ENCODE assay signal across 28 mouse cellular contexts in the genomic region with DNA sequence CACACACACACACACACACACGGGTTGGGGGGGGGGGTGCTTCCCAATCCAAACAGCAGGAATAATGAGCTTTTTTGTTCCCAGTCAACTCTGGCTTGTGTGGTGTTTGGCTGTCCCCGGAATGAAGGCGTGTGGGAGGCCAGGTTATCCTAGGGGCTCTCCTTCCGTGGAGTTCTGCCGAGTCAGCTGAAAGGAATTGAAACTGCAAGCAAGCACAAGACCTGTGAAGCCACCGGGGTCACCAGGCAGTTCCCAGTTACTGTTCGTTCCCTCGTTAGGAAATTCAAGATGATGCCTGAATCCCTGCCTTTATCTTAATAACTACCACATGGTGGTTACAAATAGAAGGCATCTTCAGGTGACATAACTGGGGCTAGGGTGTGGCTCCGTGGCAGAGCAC. TPM values are rescaled to one million over a fixed set of nuclear protein-coding genes. Genes with fewer than 3 reads are reported as not detected.
DNase-seq lines count a peak whose midpoint lies in the region; ATAC-seq and TF ChIP-seq lines count a peak whose summit lies in the region.
"Had no signal": no experiment of that assay in that cellular context is flagged by ENCODE, and none has a peak within 500 bp of the region (broad histone marks: within the 10 kb centered on the region; RNA-seq: fewer than 3 reads in every experiment).

No protein-coding gene starts in this region.

- no peak overlapping the region for H3K4me3 ChIP-seq in kidney, postnatal 0 days (replicated peaks; ENCODE audit: low read depth, low read length)
- H3K4me3 ChIP-seq in kidney, adult 2 months (ENCODE audit: insufficient read depth, low read depth, low read length): no peak overlapping the region
- H3K4me3 ChIP-seq in CH12.LX (replicated peaks in 1 of 3; ENCODE audit: low read depth in 2 of 3, low read length in 2 of 3, poor library complexity in 1 of 3) (no peak overlapping the region), ES-E14 (ENCODE audit: insufficient read depth in 1 of 2, low read depth in 1 of 2, low read length in 2 of 2, poor library complexity in 1 of 2, severe bottlenecking in 1 of 2) (no peak overlapping the region)
- H3K4me3 ChIP-seq: forebrain, embryonic 15.5 days; heart, embryonic 15.5 days; lung, embryonic 15.5 days had no signal

- no peaks in the 10 kb centered on the region for H3K36me3 ChIP-seq in kidney, postnatal 0 days (ENCODE audit: insufficient read depth, low read length)
- no peaks in the 10 kb centered on the region for H3K36me3 ChIP-seq in kidney, adult 2 months (ENCODE audit: control insufficient read depth, insufficient read depth, low read length)
- H3K36me3 ChIP-seq in CH12.LX (replicated peaks in 1 of 2; ENCODE audit: control insufficient read depth in 1 of 2, insufficient read depth in 1 of 2, low read length in 1 of 2) (no peaks in the 10 kb centered on the region), ES-E14 (ENCODE audit: control insufficient read depth, insufficient read depth, low read length, poor library complexity, severe bottlenecking) (no peaks in the 10 kb centered on the region)
- H3K36me3 ChIP-seq: forebrain, embryonic 15.5 days; heart, embryonic 10.5 days; heart, embryonic 15.5 days; limb, embryonic 13.5 days; lung, embryonic 15.5 days had no signal

- no peak for TF ChIP-seq RAD21 in CH12.LX (IDR thresholded peaks at IDR 0.05; ENCODE audit: low read depth, low read length)

- WGBS in kidney, postnatal 0 days: 17% methylated on average over 9 of the region's 9 CpGs
- WGBS in kidney, adult 2 months: 20% methylated on average over 9 of the region's 9 CpGs

- in situ Hi-C loops in CH12.LX (cut with MboI; ENCODE audit: low pct_ligation_motif_present, low pct_unique_long_range_greater_than_20kb, low sequenced_read_pairs): no loop called here
- in situ Hi-C loops in ES-E14 (cut with MboI; ENCODE audit: low sequenced_read_pairs in 2 of 2, unreplicated experiment in 2 of 2): no loop called here

- ATAC-seq in kidney, postnatal 0 days (replicated peaks; ENCODE audit: low FRiP score, low read depth): no peak

- H3K9ac ChIP-seq in kidney, postnatal 0 days (ENCODE audit: low read depth, low read length): no peak overlapping the region
- H3K9ac ChIP-seq in CH12.LX (ENCODE audit: insufficient read depth, low read depth) (0 out of 2 replicates have a peak overlapping the region, but pooled peaks have one; percentile 5), ES-E14 (ENCODE audit: insufficient read depth, low read depth, low read length, poor library complexity, severe bottlenecking) (no peak overlapping the region)
- H3K9ac ChIP-seq: forebrain, embryonic 15.5 days; heart, embryonic 15.5 days; limb, embryonic 13.5 days; lung, embryonic 15.5 days had no signal

- no peaks in the 10 kb centered on the region for H3K27me3 ChIP-seq in kidney, postnatal 0 days (ENCODE audit: insufficient read depth, low read length)
- H3K27me3 ChIP-seq in kidney, adult 2 months (replicated peaks; ENCODE audit: control insufficient read depth, insufficient read depth, low read length): no peaks in the 10 kb centered on the region
- peaks cover 58% of the 10 kb centered on the region for H3K27me3 ChIP-seq in CH12.LX (replicated peaks)

- peak; percentile 35 for DNase-seq in kidney, postnatal 0 days (ENCODE audit: low spot score)
- DNase-seq in kidney, adult 2 months: no peak
- DNase-seq in CH12.LX (ENCODE audit: extremely low read depth) (no peak), ES-E14 (ENCODE audit: low read depth, low spot score) (no peak)
- peak; percentile 32 for DNase-seq in induced T-regulatory cell, adult 2 months (ENCODE audit: low read depth)
- no peak for DNase-seq in gastrocnemius, postnatal 4 days (ENCODE audit: low spot score in 2 of 2)
- DNase-seq in spleen, postnatal 36 days (ENCODE audit: low spot score in 2 of 2): no peak
- no peak for DNase-seq in thymus, postnatal 4 days
- DNase-seq: adrenal gland, adult 8-10 months; kidney, adult 11 months; right cerebral cortex, adult 18-20 months had no signal

- no peak for TF ChIP-seq CTCF in kidney, postnatal 0 days (IDR thresholded peaks at IDR 0.05; ENCODE audit: low read depth)
- TF ChIP-seq CTCF in kidney, adult 2 months (conservative IDR thresholded peaks at IDR 0.05; ENCODE audit: insufficient read depth, insufficient read length, low read depth, low read length): no peak
- no peak for TF ChIP-seq CTCF in CH12.LX (conservative IDR thresholded peaks at IDR 0.05 in 1 of 2, IDR thresholded peaks at IDR 0.05 in 1 of 2; ENCODE audit: low read depth in 2 of 2, low read length in 2 of 2)

- no peak overlapping the region for H3K27ac ChIP-seq in kidney, postnatal 0 days
- no peak overlapping the region for H3K27ac ChIP-seq in kidney, adult 2 months (ENCODE audit: insufficient read depth, low read depth, low read length)
- no peak overlapping the region for H3K27ac ChIP-seq in CH12.LX (ENCODE audit: insufficient read depth, low read depth)
- H3K27ac ChIP-seq in ES-E14 (ENCODE audit: insufficient read depth, low read depth, low read length, poor library complexity, severe bottlenecking): no peak overlapping the region
- H3K27ac ChIP-seq: forebrain, embryonic 15.5 days; heart, embryonic 15.5 days; lung, embryonic 15.5 days had no signal

- H3K9me3 ChIP-seq in kidney, postnatal 0 days (replicated peaks; ENCODE audit: low read length): no peaks in the 10 kb centered on the region
- H3K9me3 ChIP-seq in CH12.LX (replicated peaks; ENCODE audit: low read length) (no peaks in the 10 kb centered on the region), ES-E14 (ENCODE audit: control insufficient read depth, insufficient read depth, low read depth, low read length) (no peaks in the 10 kb centered on the region)
- H3K9me3 ChIP-seq: forebrain, embryonic 15.5 days; heart, embryonic 10.5 days; heart, embryonic 15.5 days; limb, embryonic 13.5 days; lung, embryonic 15.5 days had no signal

- dilution Hi-C loops in CH12.LX (cut with MboI; ENCODE audit: extremely low pct_ligation_motif_present, extremely low pct_unique_long_range_greater_than_20kb, low sequenced_read_pairs): no loop called here

- H3K4me2 ChIP-seq in kidney, postnatal 0 days (ENCODE audit: low read length): no peak overlapping the region
- peak overlapping the region; percentile 55 for H3K4me2 ChIP-seq in CH12.LX (ENCODE audit: insufficient read depth, low read depth, poor library complexity, severe bottlenecking)
- H3K4me2 ChIP-seq: forebrain, embryonic 15.5 days; midbrain, embryonic 11.5 days had no signal

- no peak for TF ChIP-seq POLR2A in kidney, adult 2 months (IDR thresholded peaks at IDR 0.05; ENCODE audit: low read depth, low read length)
- TF ChIP-seq POLR2A in CH12.LX (IDR thresholded peaks at IDR 0.05; ENCODE audit: low read depth, low read length): no peak

- H3K79me2 ChIP-seq in CH12.LX (replicated peaks; ENCODE audit: control insufficient read depth, extremely low read depth, insufficient read depth, poor library complexity, severe bottlenecking): no peaks in the 10 kb centered on the region

- no peak for TF ChIP-seq EP300 in CH12.LX (IDR thresholded peaks at IDR 0.05; ENCODE audit: low read length)

- H3K4me1 ChIP-seq in kidney, postnatal 0 days (replicated peaks; ENCODE audit: insufficient read depth, low read length): peaks cover 20% of the 10 kb centered on the region
- H3K4me1 ChIP-seq in kidney, adult 2 months (ENCODE audit: control insufficient read depth, insufficient read depth, low read length): no peaks in the 10 kb centered on the region
- H3K4me1 ChIP-seq in CH12.LX (ENCODE audit: control insufficient read depth in 1 of 2, insufficient read depth in 2 of 2) (peaks cover 12 to 19% of the 10 kb centered on the region in 2 experiments), ES-E14 (ENCODE audit: control insufficient read depth in 2 of 2, insufficient read depth in 2 of 2, low read length in 2 of 2, poor library complexity in 1 of 2) (peaks cover 0 to 31% of the 10 kb centered on the region in 2 experiments; a peak in 3 of 4 replicates)

TF ChIP-seq in CH12.LX, 34 proteins besides CTCF, POLR2A, EP300 and RAD21:
- TF ChIP-seq ZC3H11A (IDR thresholded peaks at IDR 0.05; ENCODE audit: low read depth, low read length) (no peak), MAFK (IDR thresholded peaks at IDR 0.05; ENCODE audit: insufficient replicate concordance, low read length) (0 out of 2 replicates have a peak, but pooled peaks have one; percentile 56)

TF ChIP-seq in ES-E14, 5 proteins besides CTCF, POLR2A, EP300 and RAD21:
- TF ChIP-seq CHD2 (IDR thresholded peaks at IDR 0.05; ENCODE audit: low read depth, low read length): no peak
- no peak for TF ChIP-seq ZC3H11A (IDR thresholded peaks at IDR 0.05; ENCODE audit: borderline replicate concordance, low read depth, low read length)
- peak; percentile 80; the same call in 1 of the 2 replicates for TF ChIP-seq MAFK (IDR thresholded peaks at IDR 0.05; ENCODE audit: insufficient read depth, low read depth, low read length)
TF ChIP-seq in ES-E14: peak in this region for 1.

RNA-seq across cellular contexts. Expression of a gene that starts 7.4 kb away (rescaled TPM):
- 5.9 and 6.3 TPM in 2 replicates for polyA plus RNA-seq in kidney, postnatal 0 days (2015; fragmentation: Nextera tagmentation; extraction: Ambion mirVana)
- 2.6 and 3.3 TPM in 2 replicates for polyA plus RNA-seq in kidney, adult 2 months (2012; rRNA removed)
- total RNA-seq in CH12.LX (2012; rRNA removed) (0.17 and 0.21 TPM in 2 replicates), CH12.LX (2014; rRNA removed) (0.08 TPM in 1 of 2 replicates, not detected in the other), ES-E14 (2012; rRNA removed) (1.2 and 1.5 TPM in 2 replicates)
- polyA plus RNA-seq in CH12.LX (2012; ENCODE audit: insufficient read length, low read depth): 0.26 and 0.33 TPM in 2 replicates
- 10 to 100 TPM; 52.3 to 54.3 TPM for total RNA-seq in gastrocnemius, postnatal 4 days (2021)

RNA-seq across cellular contexts. Expression of a gene that starts 7.6 kb away (rescaled TPM):
- polyA plus RNA-seq in kidney, postnatal 0 days (2015; fragmentation: Nextera tagmentation; extraction: Ambion mirVana): 0.94 and 1.0 TPM in 2 replicates
- polyA plus RNA-seq in kidney, adult 2 months (2012; rRNA removed): 0.41 and 0.60 TPM in 2 replicates
- total RNA-seq in CH12.LX (2012; rRNA removed) (28.5 and 31.6 TPM in 2 replicates), CH12.LX (2014; rRNA removed) (1.0 and 1.3 TPM in 2 replicates), ES-E14 (2012; rRNA removed) (4.4 and 6.1 TPM in 2 replicates)
- 2.9 and 3.6 TPM in 2 replicates for polyA plus RNA-seq in CH12.LX (2012; ENCODE audit: insufficient read length, low read depth)
- total RNA-seq in gastrocnemius, postnatal 4 days (2021): 1 to 10 TPM in 1 of 2 experiments, under 1 TPM in 1; 0.52 to 1.1 TPM
- total RNA-seq: gastrocnemius, adult 18-20 months; heart, postnatal 25 days; megakaryocyte, adult 5-6 weeks had no signal
- polyA plus RNA-seq: C2C12; spleen, adult 2 months had no signal

RNA-seq across cellular contexts. Expression of a gene that starts 24.0 kb away (rescaled TPM):
- polyA plus RNA-seq in kidney, postnatal 0 days (2015; fragmentation: Nextera tagmentation; extraction: Ambion mirVana): 10.2 and 10.5 TPM in 2 replicates
- 9.3 and 9.9 TPM in 2 replicates for polyA plus RNA-seq in kidney, adult 2 months (2012; rRNA removed)
- not detected in 2 replicates for total RNA-seq in CH12.LX (2012; rRNA removed)
- total RNA-seq in CH12.LX (2014; rRNA removed): not detected in 2 replicates
- polyA plus RNA-seq in CH12.LX (2012; ENCODE audit: insufficient read length, low read depth): not detected in 2 replicates
- total RNA-seq in ES-E14 (2012; rRNA removed): 10.0 and 18.8 TPM in 2 replicates
- total RNA-seq in gastrocnemius, postnatal 4 days (2021): under 1 TPM in 1 of 2 experiments, not detected in 1; 0.73 TPM
- total RNA-seq: adrenal gland, adult 8-10 months; gastrocnemius, adult 18-20 months; heart, postnatal 25 days; layer of hippocampus, adult 18-20 months; layer of hippocampus, postnatal 25 days; left cerebral cortex, adult 8-10 months; left cerebral cortex, postnatal 36 days; megakaryocyte, adult 5-6 weeks had no signal
- polyA plus RNA-seq: forebrain, embryonic 15.5 days; frontal cortex, adult 2 months; midbrain, embryonic 16.5 days had no signal

Comparison
In these comparisons a context has a peak if more than half of its experiments do, and no peak if none do; other contexts are left out.
1. DNase-seq: peak in kidney, postnatal 0 days (single experiment) and induced T-regulatory cell, adult 2 months (single experiment); none in kidney, adult 2 months (single experiment), CH12.LX (single experiment), ES-E14 (single experiment), gastrocnemius, postnatal 4 days (0 of 2), spleen, postnatal 36 days (0 of 2) and thymus, postnatal 4 days (single experiment).
2. RNA of a gene that starts 7.4 kb away (total RNA-seq): 52.3 to 54.3 TPM in gastrocnemius, postnatal 4 days; 1.2 to 1.5 TPM in ES-E14 and 0.08 to 0.21 TPM in CH12.LX; every median in the first group is over 10 times any median in the second.